Mouse (Mus musculus): ENCODE measurements at regions not wholly inside any gene's neighbourhood (a gene's known extent, or its start where the extent isn't known, plus 50 kb on each side); places are given as distances from the start of the nearest gene placed in this dataset.

- TF ChIP-seq POLR2A (IDR thresholded peaks at IDR 0.05; ENCODE audit: low read depth, low read length), result no peak
- no peak for TF ChIP-seq CTCF (IDR thresholded peaks at IDR 0.05; ENCODE audit: extremely low read depth, insufficient read length, insufficient replicate concordance, low read depth, low read length)
These were observed 58.5 kb upstream of the Hoxc13 start for GRCm38 (mm10) chr15:102862374-102862773.

All from small intestine, adult 2 months (tissue).